Mouse (Mus musculus) T-helper 1 cell (primary cell): ENCODE data around the gene Olfr107.

Source experiments
- in situ Hi-C: fragments of 300-600 bp; cut with MboI, MseI; formaldehyde crosslinking; loops from one replicate; pipeline ENCODE4 v1.15.1; 2025; ENCODE audit warnings: high pct_unique_total_duplicates

Gene Olfr107

DNA sequence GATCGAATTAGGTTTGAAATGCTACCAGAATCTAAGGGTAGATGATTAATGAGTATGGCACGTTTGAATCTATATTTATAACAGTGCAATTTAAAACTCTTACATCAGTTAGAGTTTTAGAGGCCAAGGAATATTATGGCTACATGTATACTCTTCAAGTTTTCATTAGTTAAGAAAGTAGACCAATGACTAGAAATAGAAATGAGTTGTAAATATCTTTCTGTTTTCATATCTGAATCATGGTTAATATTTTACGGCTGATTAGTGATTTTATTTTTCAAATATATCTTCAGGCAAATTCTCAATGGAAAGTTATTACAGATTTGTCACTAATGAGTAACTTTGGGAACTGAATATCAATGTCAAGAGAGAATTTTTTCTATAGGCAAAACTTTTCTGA, at the start of gene Olfr107:
TSS of gene Olfr107 (plus strand) at position 301 of the 400 bp plus-strand sequence.
- in situ Hi-C loops: no loop called here

- in situ Hi-C loops: no loop called here
Measured at GRCm38 (mm10) chr17:37359282-37359681, 39.7 kb upstream of the Olfr107 start, which contains the start of gene Olfr104-ps. Olfr104-ps (plus strand) TSS chr17:37359582.

DNA sequence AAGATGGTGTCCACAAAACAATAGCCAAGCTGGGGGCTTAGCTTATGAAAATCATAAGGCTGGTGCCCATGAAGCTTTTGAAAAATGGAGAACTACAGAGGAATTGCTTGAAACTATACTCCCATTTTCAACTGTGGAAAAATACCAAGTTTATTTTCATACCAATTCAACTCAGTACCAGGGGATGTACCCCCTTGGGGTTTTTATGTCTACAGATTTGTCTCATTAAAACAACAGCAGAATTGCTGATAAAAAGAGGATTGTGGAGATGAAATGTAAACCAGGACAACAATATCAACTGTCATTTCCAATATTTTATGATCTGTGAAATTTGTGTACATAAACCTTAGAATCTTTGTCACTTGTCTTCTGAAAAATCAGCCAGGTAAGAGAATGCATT, 20.3 kb upstream of the Olfr107 start, which contains the start of gene Olfr105-ps:
TSS of gene Olfr105-ps (plus strand) at position 301 of the 400 bp plus-strand sequence.
- in situ Hi-C loops: no loop called here

GRCm38 (mm10) chr17:37390093-37390492, 8.9 kb upstream of the Olfr107 start, which contains the start of gene Olfr106-ps:
Olfr106-ps (plus strand) TSS chr17:37390393.
- in situ Hi-C loops: no loop called here

DNA sequence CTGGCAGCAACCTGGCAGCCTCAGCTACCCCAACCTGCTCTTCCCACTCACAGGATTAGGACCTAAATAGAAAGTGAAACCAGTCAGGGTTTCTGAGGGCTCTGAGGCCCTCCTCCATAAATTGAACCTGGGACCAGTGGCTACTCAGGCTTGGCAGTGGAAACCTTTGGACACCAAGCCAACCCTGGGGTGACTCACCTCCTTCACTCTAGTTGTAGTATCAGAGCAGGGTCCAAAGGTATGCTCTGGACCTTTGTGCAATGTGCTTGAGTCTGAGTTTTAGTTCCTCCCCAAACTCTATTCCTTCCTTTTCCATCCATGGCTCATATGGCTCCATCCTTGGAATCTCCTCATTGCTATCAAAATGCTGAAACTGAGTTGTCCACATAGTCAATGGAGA, 14.4 kb downstream of the Olfr107 start:
- in situ Hi-C loops: no loop called here

GRCm38 (mm10) chr17:37445180-37445579, 46.2 kb downstream of the Olfr107 start, which contains the start of gene Olfr108:
Olfr108 (plus strand) TSS chr17:37445480.
- in situ Hi-C loops: no loop called here
